Comparison of ENCODE assay signal across 14 mouse cellular contexts in the genomic region with DNA sequence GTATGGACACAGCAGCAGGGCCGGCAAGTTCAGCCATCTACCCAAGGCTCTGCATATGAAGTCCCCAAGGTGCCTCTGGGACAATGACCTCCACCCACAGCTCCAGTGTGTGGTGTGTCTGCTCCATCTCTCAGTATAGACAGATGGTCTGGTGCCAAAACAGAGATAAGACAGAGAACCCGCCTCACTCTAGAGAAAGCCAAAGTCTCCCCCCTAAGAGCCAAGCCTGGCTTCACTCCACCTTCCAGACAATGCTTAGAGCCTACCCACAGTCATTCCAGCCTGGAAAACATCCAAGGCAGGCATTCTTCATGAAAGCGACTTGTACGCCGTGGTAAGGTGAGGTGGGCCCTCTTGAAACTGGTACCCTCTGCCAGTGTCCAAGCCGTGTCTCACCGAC.
A peak's percentile ranks its signal among the peaks of the same experiment; 100 is the strongest.
DNase-seq lines count a peak whose midpoint lies in the region; ATAC-seq and TF ChIP-seq lines count a peak whose summit lies in the region.
"Had no signal": no experiment of that assay in that cellular context is flagged by ENCODE, and none has a peak within 500 bp of the region (broad histone marks: within the 10 kb centered on the region; RNA-seq: fewer than 3 reads in every experiment).

No protein-coding gene starts in this region.

- no peak overlapping the region for H3K9ac ChIP-seq in kidney, postnatal 0 days (ENCODE audit: low read depth, low read length)
- no peak overlapping the region for H3K9ac ChIP-seq in heart, embryonic 16.5 days (ENCODE audit: low read length)

- TF ChIP-seq CTCF in kidney, postnatal 0 days (IDR thresholded peaks at IDR 0.05; ENCODE audit: low read depth): no peak

- H3K36me3 ChIP-seq in kidney, postnatal 0 days (ENCODE audit: insufficient read depth, low read length): no peaks in the 10 kb centered on the region
- no peaks in the 10 kb centered on the region for H3K36me3 ChIP-seq in heart, embryonic 16.5 days (ENCODE audit: control insufficient read depth, insufficient read depth)
- H3K36me3 ChIP-seq: forebrain, embryonic 10.5 days had no signal

- DNase-seq in kidney, postnatal 0 days (ENCODE audit: low spot score): no peak
- DNase-seq in kidney, postnatal 36 days: no peak
- DNase-seq in Muller cell, postnatal 12 days (ENCODE audit: inconsistent ontology term): peak; percentile 12
- peak; percentile 37 for DNase-seq in brain, adult 2 months (ENCODE audit: low read depth, low spot score)
- no peak for DNase-seq in layer of hippocampus, adult 11-12 months (ENCODE audit: low spot score)
- no peak for DNase-seq in frontal cortex, postnatal 14 days (ENCODE audit: low spot score in 2 of 2)
- DNase-seq in adrenal gland, postnatal 25 days: no peak
- DNase-seq: adrenal gland, postnatal 10 days; cerebellum, adult 11 months; layer of hippocampus, adult 9-11 months; spleen, adult 18-20 months had no signal

- no peaks in the 10 kb centered on the region for H3K9me3 ChIP-seq in kidney, postnatal 0 days (replicated peaks; ENCODE audit: low read length)
- H3K9me3 ChIP-seq in heart, embryonic 16.5 days (replicated peaks; ENCODE audit: control insufficient read depth, low read length): no peaks in the 10 kb centered on the region
- H3K9me3 ChIP-seq: forebrain, embryonic 10.5 days had no signal

- no peak overlapping the region for H3K4me2 ChIP-seq in kidney, postnatal 0 days (ENCODE audit: low read length)
- H3K4me2 ChIP-seq in heart, embryonic 16.5 days (ENCODE audit: low read depth, low read length): peak overlapping the region; percentile 37

- no peaks in the 10 kb centered on the region for H3K27me3 ChIP-seq in kidney, postnatal 0 days (ENCODE audit: insufficient read depth, low read length)
- no peaks in the 10 kb centered on the region for H3K27me3 ChIP-seq in heart, embryonic 16.5 days (ENCODE audit: control insufficient read depth, insufficient read depth, low read length)

- 0 out of 2 replicates have a peak, but pooled peaks cover 5% of the 10 kb centered on the region for H3K4me1 ChIP-seq in kidney, postnatal 0 days (replicated peaks; ENCODE audit: insufficient read depth, low read length)
- H3K4me1 ChIP-seq in heart, embryonic 16.5 days (ENCODE audit: control insufficient read depth, insufficient read depth, low read length): peaks cover 16% of the 10 kb centered on the region

- H3K27ac ChIP-seq in kidney, postnatal 0 days: 0 out of 2 replicates have a peak overlapping the region, but pooled peaks have one; percentile 22
- peak overlapping the region; percentile 81 for H3K27ac ChIP-seq in heart, embryonic 16.5 days (ENCODE audit: low read length)
- H3K27ac ChIP-seq: forebrain, embryonic 10.5 days had no signal

- H3K4me3 ChIP-seq in kidney, postnatal 0 days (replicated peaks; ENCODE audit: low read depth, low read length): no peak overlapping the region
- no peak overlapping the region for H3K4me3 ChIP-seq in heart, embryonic 16.5 days (ENCODE audit: low read length)
- H3K4me3 ChIP-seq: forebrain, embryonic 10.5 days had no signal

- WGBS in kidney, postnatal 0 days: 65% methylated on average over 7 of the region's 7 CpGs
- WGBS in heart, embryonic 16.5 days: 23% methylated on average over 7 of the region's 7 CpGs

- ATAC-seq in kidney, postnatal 0 days (replicated peaks; ENCODE audit: low FRiP score, low read depth): no peak
- ATAC-seq in heart, embryonic 16.5 days (replicated peaks; ENCODE audit: extremely low read depth, insufficient read depth, low FRiP score): peak; percentile 86
- ATAC-seq: lung, postnatal 0 days had no signal

Comparison
In these comparisons a context has a peak if more than half of its experiments do, and no peak if none do; other contexts are left out.
1. DNase-seq: peak in Muller cell, postnatal 12 days (single experiment) and brain, adult 2 months (single experiment); none in kidney, postnatal 0 days (single experiment), kidney, postnatal 36 days (0 of 2), layer of hippocampus, adult 11-12 months (single experiment), frontal cortex, postnatal 14 days (0 of 2) and adrenal gland, postnatal 25 days (single experiment).